8 mouse cellular contexts compared by ENCODE assay signal in the genomic region with DNA sequence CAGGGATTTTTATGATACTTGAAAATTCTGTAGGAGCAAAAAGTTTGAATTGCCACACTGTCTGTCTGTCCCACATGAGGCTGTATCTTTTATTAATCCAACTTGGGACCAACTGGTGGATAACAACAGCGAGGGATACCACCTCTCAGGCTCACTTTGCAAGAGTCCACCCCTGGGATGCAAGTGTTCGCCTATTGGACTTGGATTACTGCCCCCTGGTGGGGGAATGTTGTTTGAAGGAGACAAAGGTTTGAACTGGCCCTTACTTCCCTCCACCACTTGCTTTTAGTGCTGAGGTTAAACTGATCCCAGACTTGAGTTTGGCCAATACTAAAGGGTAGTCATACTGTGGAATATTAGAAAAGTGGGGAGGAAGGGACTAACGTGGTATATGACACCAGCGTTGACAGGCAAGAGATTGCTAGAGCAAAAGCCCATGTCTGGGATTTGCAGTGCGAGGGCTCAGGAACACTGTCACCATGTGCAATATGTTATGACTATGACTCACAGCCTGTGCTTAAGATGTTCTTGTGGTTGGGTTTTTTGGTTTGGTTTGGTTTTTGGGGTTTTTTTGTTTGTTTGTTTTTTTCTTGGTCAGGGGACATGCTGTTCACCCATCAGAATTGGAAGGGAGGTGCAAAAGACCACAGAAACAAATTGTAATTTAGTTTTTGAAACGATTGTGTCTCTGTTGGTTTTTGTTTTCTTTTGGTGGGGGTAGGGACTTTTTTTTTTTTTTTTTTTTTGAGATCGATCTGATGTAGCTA. TPM values are rescaled to one million over a fixed set of nuclear protein-coding genes. Genes with fewer than 3 reads are reported as not detected.
DNase-seq lines count a peak whose midpoint lies in the region; ATAC-seq lines count a peak whose summit lies in the region.

A gene (plus strand): TSS at position 717 of the 767 bp plus-strand sequence.

- peaks cover 43% of the 10 kb centered on the region for H3K36me3 ChIP-seq in kidney, embryonic 14.5 days (ENCODE audit: control insufficient read depth, insufficient read depth, low read length)
- H3K36me3 ChIP-seq in liver, embryonic 11.5 days (ENCODE audit: control insufficient read depth, insufficient read depth, low read length), result peaks cover 8% of the 10 kb centered on the region

- no peak within 1 kb of the TSS for H3K4me2 ChIP-seq in kidney, embryonic 14.5 days (replicated peaks; ENCODE audit: low read depth, low read length)
- H3K4me2 ChIP-seq in liver, embryonic 11.5 days, result no peak within 1 kb of the TSS

- no peak within 1 kb of the TSS for H3K4me3 ChIP-seq in kidney, embryonic 14.5 days (ENCODE audit: low read length)
- no peak within 1 kb of the TSS for H3K4me3 ChIP-seq in liver, embryonic 11.5 days (ENCODE audit: low read depth, low read length)

- no peaks in the 10 kb centered on the region for H3K27me3 ChIP-seq in kidney, embryonic 14.5 days (ENCODE audit: control insufficient read depth, insufficient read depth, low read length)
- H3K27me3 ChIP-seq in liver, embryonic 11.5 days (replicated peaks; ENCODE audit: control insufficient read depth, insufficient read depth, low read length), result no peaks in the 10 kb centered on the region

- ATAC-seq in kidney, embryonic 14.5 days (ENCODE audit: low FRiP score, low TSS enrichment), result peak; percentile 59
- no peak for ATAC-seq in liver, embryonic 11.5 days (replicated peaks; ENCODE audit: low FRiP score)
- no peak for ATAC-seq in activated CD4-positive, CD25-positive, alpha-beta regulatory T cell, adult 4 months

- H3K27ac ChIP-seq in kidney, embryonic 14.5 days (ENCODE audit: low read depth, low read length), result no peak within 1 kb of the TSS
- no peak within 1 kb of the TSS for H3K27ac ChIP-seq in liver, embryonic 11.5 days (ENCODE audit: low read depth, low read length)

- no peaks in the 10 kb centered on the region for H3K9me3 ChIP-seq in kidney, embryonic 14.5 days (ENCODE audit: control insufficient read depth, low read length)
- no peaks in the 10 kb centered on the region for H3K9me3 ChIP-seq in liver, embryonic 11.5 days (ENCODE audit: control insufficient read depth, low read length)

- peak; percentile 35 to 39 for DNase-seq in CD8-positive naive resting alpha-beta T cell, adult 2 months (ENCODE audit: low read depth in 2 of 2, low spot score in 2 of 2)
- peak; percentile 91 for DNase-seq in R1 (ENCODE audit: low read depth, low spot score)
- DNase-seq in cerebellum, postnatal 25 days, result peak; percentile 75 to 91
- DNase-seq in gastrocnemius, postnatal 10 days, result peak; percentile 82
- peak; percentile 62 for DNase-seq in liver, embryonic 11.5 days (ENCODE audit: low spot score)
- DNase-seq in retina, adult 2 months (ENCODE audit: low read depth, low spot score), result peak; percentile 33

- 76% methylated on average over 7 of the region's 7 CpGs for WGBS in kidney, embryonic 14.5 days
- 64% methylated on average over 7 of the region's 7 CpGs for WGBS in liver, embryonic 11.5 days

- H3K4me1 ChIP-seq in kidney, embryonic 14.5 days (ENCODE audit: control insufficient read depth, insufficient read depth, low read length), result no peaks in the 10 kb centered on the region
- H3K4me1 ChIP-seq in liver, embryonic 11.5 days (replicated peaks; ENCODE audit: control insufficient read depth, insufficient read depth, low read length), result no peaks in the 10 kb centered on the region

- no peak within 1 kb of the TSS for H3K9ac ChIP-seq in kidney, embryonic 14.5 days (ENCODE audit: low read depth, low read length)
- H3K9ac ChIP-seq in liver, embryonic 11.5 days (ENCODE audit: low read depth, low read length), result no peak within 1 kb of the TSS

RNA-seq across cellular contexts. Expression of the gene that starts here (rescaled TPM):
- under 1 TPM; 0.26 to 0.45 TPM for total RNA-seq in gastrocnemius, postnatal 10 days (2021)
- polyA plus RNA-seq in kidney, embryonic 14.5 days (2014; fragmentation: Nextera tagmentation; extraction: Ambion mirVana), result 9.0 and 9.9 TPM in 2 replicates
- 2.1 and 2.7 TPM in 2 replicates for polyA plus RNA-seq in liver, embryonic 11.5 days (2014; fragmentation: Nextera tagmentation; extraction: Ambion mirVana)
- polyA plus RNA-seq in activated CD4-positive, CD25-positive, alpha-beta regulatory T cell, adult 4 months (2017; shearing (Covaris generic)), result not detected

Comparison
In these comparisons a context has a peak if more than half of its experiments do, and no peak if none do; other contexts are left out.
1. Peak in DNase-seq in gastrocnemius, postnatal 10 days; RNA of the gene not detected or under 1 TPM.
2. DNase-seq: peak in every context shown above with its lines; median percentile 91 in R1; 83 in cerebellum, postnatal 25 days; 82 in gastrocnemius, postnatal 10 days; 62 in liver, embryonic 11.5 days; 37 in CD8-positive naive resting alpha-beta T cell, adult 2 months; 33 in retina, adult 2 months.